Mouse (Mus musculus) limb, embryonic 14.5 days (tissue): ENCODE results near the gene Emilin3. TPM values are rescaled to one million over a fixed set of nuclear protein-coding genes. Genes with fewer than 3 reads are reported as not detected.

Source experiments
- ATAC-seq: fragments of 200-750 bp; cut with Nextera tagmentation; 2 replicates; pipeline ENCODE4 v1.8.0; 2017; ENCODE audit warnings: low read depth, moderate number of reproducible peaks, moderate TSS enrichment; ENCODE audit not compliant: low FRiP score
- DNase-seq: peaks from one replicate; pipeline ENCODE4 v3.0.0-alpha.2; 2015; ENCODE audit warnings: low spot score
- H3K27ac ChIP-seq: fragments of 300-500 bp; sonication (generic); replicated peaks from 2 replicates; pipeline ENCODE4 v1.5.1; 2014; ENCODE audit warnings: low read depth, mild to moderate bottlenecking, low read length, moderate library complexity, mixed read lengths
- H3K27me3 ChIP-seq: fragments of 300-500 bp; sonication (generic); 2 replicates; pipeline ENCODE4 v1.6.1; 2014; ENCODE audit warnings: low read length, mixed read lengths; ENCODE audit not compliant: control insufficient read depth, insufficient read depth
- H3K36me3 ChIP-seq: fragments of 300-500 bp; sonication (generic); 2 replicates; pipeline ENCODE4 v1.6.1; 2014; ENCODE audit warnings: mild to moderate bottlenecking, low read length, moderate library complexity, mixed read lengths; ENCODE audit not compliant: control insufficient read depth, insufficient read depth
- H3K4me1 ChIP-seq: fragments of 300-500 bp; sonication (generic); 2 replicates; pipeline ENCODE4 v1.6.1; 2014; ENCODE audit warnings: antibody characterized with exemption, low read length, mixed read lengths; ENCODE audit not compliant: control insufficient read depth, insufficient read depth
- H3K4me2 ChIP-seq: fragments of 300-500 bp; sonication (generic); replicated peaks from 2 replicates; pipeline ENCODE4 v1.6.1; 2014; ENCODE audit warnings: low read depth, mild to moderate bottlenecking, low read length, moderate library complexity; ENCODE audit not compliant: severe bottlenecking
- H3K4me3 ChIP-seq: fragments of 300-500 bp; sonication (generic); replicated peaks from 2 replicates; pipeline ENCODE4 v1.5.1; 2014; ENCODE audit warnings: low read length
- H3K9ac ChIP-seq: fragments of 300-500 bp; sonication (generic); 2 replicates; pipeline ENCODE4 v1.6.1; 2014; ENCODE audit warnings: mild to moderate bottlenecking, low read depth, low read length, moderate library complexity; ENCODE audit not compliant: severe bottlenecking
- H3K9me3 ChIP-seq: fragments of 300-500 bp; sonication (generic); 2 replicates; pipeline ENCODE4 v1.6.1; 2016; ENCODE audit warnings: low read length; ENCODE audit not compliant: control insufficient read depth
- POLR2A ChIP-seq: fragments of 200-500 bp; IDR thresholded peaks from 2 replicates; pipeline ENCODE4 v1.8.0; 2012; ENCODE audit warnings: inconsistent platforms, mild to moderate bottlenecking, moderate library complexity, borderline replicate concordance; ENCODE audit not compliant: insufficient read depth, insufficient read length; ENCODE audit errors: extremely low read depth
- WGBS: fragments of 180-500 bp; shearing (Covaris S2); extraction: QIAGEN DNeasy Blood & Tissue Kit; methylation state at CpG from one replicate; pipeline ENCODE4 v1.1.7; 2014; 5-methylcytosine and 5-hydroxymethylcytosine counted together
- polyA plus RNA-seq, 2 experiments: library from polyadenylated mRNA; depleted of rRNA in 1 of 2; stranded (reverse) in 1 of 2; unstranded in 1 of 2; fragments of >200 nt; fragmentation: Nextera tagmentation in 1 of 2; extraction: Ambion mirVana in 1 of 2; gene quantifications; 2 replicates each; pipeline versions ENCODE4 v1.2.1 to v1.2.3; 2012 to 2014

Gene Emilin3
- polyA plus RNA-seq, 2 experiments, result 30.3 to 69.3 TPM

DNA sequence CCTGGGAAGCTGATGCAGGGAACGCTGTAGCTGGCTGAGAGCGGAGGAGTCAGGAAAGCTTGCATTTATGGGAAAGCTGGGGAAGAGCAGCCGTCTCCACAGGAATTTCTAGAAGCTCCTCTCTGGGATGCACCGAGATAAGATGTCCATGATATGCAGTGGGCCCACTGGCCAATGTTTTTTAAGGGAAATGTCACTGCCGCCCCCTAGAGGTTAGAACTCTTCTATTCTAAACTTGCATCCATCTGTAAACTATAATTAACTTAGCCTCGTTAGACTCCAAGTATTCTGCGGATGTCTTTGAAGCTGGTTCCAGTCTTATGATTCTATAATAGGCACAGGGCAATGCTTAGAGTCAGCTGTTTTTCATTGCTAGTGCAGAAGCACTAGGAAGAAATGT, 43.2 kb upstream of the Emilin3 start:
- Histone ChIP-seq H3K4me1 (peaks cover 6% of the 10 kb centered on the region; the same call in 1 of the 2 replicates), H3K9me3 (no peaks in the 10 kb centered on the region), H3K4me2 (no peak overlapping the region), H3K36me3 (peaks cover 74% of the 10 kb centered on the region), H3K27ac (no peak overlapping the region), H3K4me3 (no peak overlapping the region), H3K9ac (no peak overlapping the region), H3K27me3 (no peaks in the 10 kb centered on the region)
- peak; percentile 61 for DNase-seq
- ATAC-seq, result peak; percentile 42; the same call in 1 of the 2 replicates
- WGBS, result 49% methylated on average over 7 of the region's 7 CpGs
- no peak for TF ChIP-seq POLR2A

- DNase-seq (no peak), ATAC-seq (no peak)
- H3K4me2 ChIP-seq, result no peak overlapping the region
- H3K36me3 ChIP-seq, result peaks cover 76% of the 10 kb centered on the region
- 85% methylated on average over 3 of the region's 3 CpGs for WGBS
- H3K27me3 ChIP-seq, result no peaks in the 10 kb centered on the region
- no peak for TF ChIP-seq POLR2A
- H3K4me1 ChIP-seq, result peaks cover 6% of the 10 kb centered on the region; the same call in 1 of the 2 replicates
- H3K27ac ChIP-seq, result no peak overlapping the region
- no peaks in the 10 kb centered on the region for H3K9me3 ChIP-seq
- no peak overlapping the region for H3K4me3 ChIP-seq
- H3K9ac ChIP-seq, result no peak overlapping the region
Measured at GRCm38 (mm10) chr2:160954541-160954940, 42.4 kb upstream of the Emilin3 start.

- no peak overlapping the region for H3K4me2 ChIP-seq
- DNase-seq (peak; percentile 27), ATAC-seq (peak; percentile 19; the same call in 1 of the 2 replicates)
- no peak for TF ChIP-seq POLR2A
- H3K27me3 ChIP-seq, result no peaks in the 10 kb centered on the region
- H3K4me1 ChIP-seq, result peaks cover 6% of the 10 kb centered on the region; the same call in 1 of the 2 replicates
- WGBS, result 68% methylated on average over 7 of the region's 7 CpGs
- no peak overlapping the region for H3K9ac ChIP-seq
- no peak overlapping the region for H3K4me3 ChIP-seq
- no peaks in the 10 kb centered on the region for H3K9me3 ChIP-seq
- H3K27ac ChIP-seq, result no peak overlapping the region
- peaks cover 77% of the 10 kb centered on the region for H3K36me3 ChIP-seq
Measured at GRCm38 (mm10) chr2:160953131-160953873, 41.2 kb upstream of the Emilin3 start.

DNA sequence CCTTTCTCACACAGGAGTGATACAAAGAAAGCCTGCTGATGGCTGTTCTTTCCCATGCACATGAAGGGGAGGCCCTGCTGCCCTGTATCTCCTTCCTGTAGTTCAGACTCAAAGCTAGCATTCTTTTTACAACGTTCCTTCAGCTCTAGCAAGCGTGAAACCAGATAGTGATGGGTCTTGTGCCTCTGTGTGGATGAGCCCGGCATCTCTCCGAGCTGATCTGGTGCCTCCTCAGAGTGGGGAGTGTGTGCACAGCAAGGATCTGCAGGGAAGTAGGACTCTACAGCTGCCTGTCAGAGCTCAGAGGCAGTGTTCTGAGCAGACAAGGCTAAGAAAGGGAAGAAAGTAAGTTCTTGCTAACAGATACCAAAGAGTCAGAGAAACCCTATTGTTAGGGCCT, 39.5 kb upstream of the Emilin3 start:
- Histone ChIP-seq H3K27ac (no peak overlapping the region), H3K4me1 (peaks cover 6% of the 10 kb centered on the region; the same call in 1 of the 2 replicates), H3K4me2 (no peak overlapping the region), H3K4me3 (no peak overlapping the region), H3K9me3 (no peaks in the 10 kb centered on the region), H3K27me3 (no peaks in the 10 kb centered on the region), H3K9ac (no peak overlapping the region), H3K36me3 (peaks cover 79% of the 10 kb centered on the region)
- TF ChIP-seq POLR2A, result no peak
- 79% methylated on average over 4 of the region's 4 CpGs for WGBS
- ATAC-seq (no peak), DNase-seq (no peak)

DNA sequence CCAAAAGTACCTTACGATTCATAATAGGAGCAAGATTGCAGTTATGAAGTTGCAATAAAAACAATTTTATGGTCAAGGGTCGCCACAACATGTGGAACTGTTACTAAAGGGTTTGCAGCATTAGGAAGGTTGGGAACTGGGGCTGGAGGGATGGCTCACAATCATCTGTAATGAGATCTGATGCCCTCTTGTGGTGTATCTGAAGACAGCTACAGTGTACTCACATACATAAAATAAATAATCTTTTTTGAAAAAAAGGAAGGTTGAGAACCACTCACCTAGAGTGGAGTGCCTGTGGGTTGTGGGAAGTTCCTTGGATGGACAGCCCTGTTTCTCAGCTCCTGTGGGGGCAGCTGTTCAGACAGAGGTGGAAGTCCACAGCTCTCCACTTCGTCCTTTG, 30.3 kb upstream of the Emilin3 start:
- Histone ChIP-seq H3K4me2 (no peak overlapping the region), H3K27ac (no peak overlapping the region)
- ATAC-seq, result peak; percentile 42; the same call in 1 of the 2 replicates

More for the DNA sequence above, 30.3 kb upstream of the Emilin3 start:
- Histone ChIP-seq H3K9me3 (no peaks in the 10 kb centered on the region), H3K27me3 (no peaks in the 10 kb centered on the region), H3K4me3 (no peak overlapping the region), H3K36me3 (peaks cover 13% of the 10 kb centered on the region; the same call in 1 of the 2 replicates), H3K4me1 (no peaks in the 10 kb centered on the region), H3K9ac (no peak overlapping the region)
- 53% methylated on average over 3 of the region's 3 CpGs for WGBS
- peak; percentile 48 for DNase-seq
- no peak for TF ChIP-seq POLR2A
